Mouse (Mus musculus) forebrain, embryonic 11.5 days (tissue): Measurements from ENCODE around the gene Pomt2. TPM values are rescaled to one million over a fixed set of nuclear protein-coding genes. Genes with fewer than 3 reads are reported as not detected.
A peak's percentile ranks its signal among the peaks of the same experiment; 100 is the strongest.

Source experiments
- ATAC-seq: fragments of 200-750 bp; cut with Nextera tagmentation; replicated peaks from 2 replicates; pipeline ENCODE4 v1.8.0; 2017; ENCODE audit warnings: moderate TSS enrichment; ENCODE audit not compliant: low FRiP score
- DNase-seq: peaks from one replicate; pipeline ENCODE4 v3.0.0-alpha.2; 2017; ENCODE audit warnings: low spot score
- H3K27ac ChIP-seq: fragments of 300-500 bp; sonication (generic); 2 replicates; pipeline ENCODE4 v1.5.1; 2014; ENCODE audit warnings: low read depth, low read length
- H3K27me3 ChIP-seq: fragments of 300-500 bp; sonication (generic); 2 replicates; pipeline ENCODE4 v1.6.1; 2014; ENCODE audit warnings: mild to moderate bottlenecking, low read length, mixed read lengths; ENCODE audit not compliant: control insufficient read depth, insufficient read depth
- H3K36me3 ChIP-seq: fragments of 300-500 bp; sonication (generic); 2 replicates; pipeline ENCODE4 v1.6.1; 2014; ENCODE audit warnings: mild to moderate bottlenecking, low read length, moderate library complexity, mixed read lengths; ENCODE audit not compliant: control insufficient read depth, insufficient read depth
- H3K4me1 ChIP-seq: fragments of 300-500 bp; sonication (generic); replicated peaks from 2 replicates; pipeline ENCODE4 v1.6.1; 2014; ENCODE audit warnings: low read length, mixed read lengths; ENCODE audit not compliant: control insufficient read depth, insufficient read depth
- H3K4me2 ChIP-seq: fragments of 300-500 bp; sonication (generic); 2 replicates; pipeline ENCODE4 v1.6.1; 2014; ENCODE audit warnings: low read depth, mild to moderate bottlenecking, low read length, moderate library complexity, mixed read lengths; ENCODE audit not compliant: severe bottlenecking
- H3K4me3 ChIP-seq: fragments of 300-500 bp; sonication (generic); 2 replicates; pipeline ENCODE4 v1.5.1; 2014; ENCODE audit warnings: low read depth, low read length
- H3K9ac ChIP-seq: fragments of 300-500 bp; sonication (generic); 2 replicates; pipeline ENCODE4 v1.6.1; 2014; ENCODE audit warnings: low read length
- H3K9me3 ChIP-seq: fragments of 300-500 bp; sonication (generic); 2 replicates; pipeline ENCODE4 v1.6.1; 2016; ENCODE audit warnings: low read length, mixed read lengths; ENCODE audit not compliant: control insufficient read depth
- WGBS: fragments of 180-500 bp; shearing (Covaris S2); extraction: QIAGEN DNeasy Blood & Tissue Kit; methylation state at CpG from one replicate; pipeline ENCODE4 v1.1.7; 2014; 5-methylcytosine and 5-hydroxymethylcytosine counted together
- polyA plus RNA-seq: library from polyadenylated mRNA; unstranded; fragments of >200 nt; fragmentation: Nextera tagmentation; extraction: Ambion mirVana; gene quantifications from 2 replicates; pipeline ENCODE4 v1.2.1, GENCODE M21; 2014

Pomt2 gene
- polyA plus RNA-seq, 1 experiment from 2014 or later = 18.8 TPM

GRCm38 (mm10) chr12:87107357-87107977, 40.3 kb downstream of the Pomt2 start:
- WGBS = 19% methylated on average over 3 of the region's 3 CpGs
- no peak for ATAC-seq
- DNase-seq = no peak
- Histone ChIP-seq H3K4me3 (no peak overlapping the region), H3K27ac (no peak overlapping the region), H3K9me3 (no peaks in the 10 kb centered on the region), H3K4me2 (no peak overlapping the region), H3K27me3 (peaks cover 4% of the 10 kb centered on the region; the same call in 1 of the 2 replicates), H3K4me1 (no peaks in the 10 kb centered on the region; the same call in 1 of the 2 replicates), H3K9ac (no peak overlapping the region), H3K36me3 (no peaks in the 10 kb centered on the region)

GRCm38 (mm10) chr12:87104796-87105195, 43.0 kb downstream of the Pomt2 start:
- DNase-seq (no peak), ATAC-seq (no peak)
- H3K4me2 ChIP-seq = no peak overlapping the region
- H3K9ac ChIP-seq = no peak overlapping the region
- no peaks in the 10 kb centered on the region for H3K36me3 ChIP-seq
- no peak overlapping the region for H3K4me3 ChIP-seq
- no peaks in the 10 kb centered on the region for H3K9me3 ChIP-seq
- H3K27me3 ChIP-seq = peaks cover 17% of the 10 kb centered on the region
- 86% methylated on average over 4 of the region's 4 CpGs for WGBS
- H3K27ac ChIP-seq = no peak overlapping the region
- peaks cover 8% of the 10 kb centered on the region; the same call in 1 of the 2 replicates for H3K4me1 ChIP-seq

- H3K4me2 ChIP-seq = no peak overlapping the region
- DNase-seq (no peak), ATAC-seq (no peak)
- peaks cover 8% of the 10 kb centered on the region; the same call in 1 of the 2 replicates for H3K4me1 ChIP-seq
- H3K36me3 ChIP-seq = no peaks in the 10 kb centered on the region
- no peak overlapping the region for H3K4me3 ChIP-seq
- no peak overlapping the region for H3K9ac ChIP-seq
- H3K27ac ChIP-seq = no peak overlapping the region
- peaks cover 17% of the 10 kb centered on the region for H3K27me3 ChIP-seq
- 91% methylated on average over 4 of the region's 4 CpGs for WGBS
- no peaks in the 10 kb centered on the region for H3K9me3 ChIP-seq
Measured at GRCm38 (mm10) chr12:87103471-87103870, 44.3 kb downstream of the Pomt2 start.

GRCm38 (mm10) chr12:87102165-87102631, 45.6 kb downstream of the Pomt2 start, which contains the start of gene Ngb:
Gene Ngb, minus strand, starts transcription at chr12:87102539.
- no peak for DNase-seq
- 3% methylated on average over 31 of the region's 32 CpGs for WGBS

GRCm38 (mm10) chr12:87100331-87100730, 47.4 kb downstream of the Pomt2 start:
- peaks cover 8% of the 10 kb centered on the region; the same call in 1 of the 2 replicates for H3K4me1 ChIP-seq
- H3K4me3 ChIP-seq = no peak overlapping the region
- H3K9ac ChIP-seq = no peak overlapping the region
- 70% methylated on average over 4 of the region's 4 CpGs for WGBS
- H3K36me3 ChIP-seq = no peaks in the 10 kb centered on the region
- ATAC-seq (no peak), DNase-seq (no peak)
- no peak overlapping the region for H3K4me2 ChIP-seq
- no peaks in the 10 kb centered on the region for H3K9me3 ChIP-seq
- no peak overlapping the region for H3K27ac ChIP-seq
- peaks cover 17% of the 10 kb centered on the region for H3K27me3 ChIP-seq

More at GRCm38 (mm10) chr12:87102165-87102631, 45.6 kb downstream of the Pomt2 start, which contains the start of gene Ngb:
- H3K9me3 ChIP-seq = no peaks in the 10 kb centered on the region
- H3K4me2 ChIP-seq = peak within 1 kb of the TSS; percentile 43
- peaks cover 8% of the 10 kb centered on the region; the same call in 1 of the 2 replicates for H3K4me1 ChIP-seq
- no peak within 1 kb of the TSS for H3K27ac ChIP-seq
- no peaks in the 10 kb centered on the region for H3K36me3 ChIP-seq
- H3K9ac ChIP-seq = no peak within 1 kb of the TSS
- H3K4me3 ChIP-seq = peak within 1 kb of the TSS; percentile 14; the same call in 1 of the 2 replicates
- ATAC-seq = no peak
- peaks cover 17% of the 10 kb centered on the region for H3K27me3 ChIP-seq

- no peaks in the 10 kb centered on the region for H3K9me3 ChIP-seq
- no peak overlapping the region for H3K27ac ChIP-seq
- 86% methylated on average over 6 of the region's 6 CpGs for WGBS
- H3K4me3 ChIP-seq = no peak overlapping the region
- DNase-seq = no peak
- H3K27me3 ChIP-seq = no peaks in the 10 kb centered on the region
- H3K4me2 ChIP-seq = no peak overlapping the region
- no peak for ATAC-seq
- no peaks in the 10 kb centered on the region for H3K36me3 ChIP-seq
- no peaks in the 10 kb centered on the region for H3K4me1 ChIP-seq
- no peak overlapping the region for H3K9ac ChIP-seq
Measured at GRCm38 (mm10) chr12:87093671-87094070, 54.1 kb downstream of the Pomt2 start.

GRCm38 (mm10) chr12:87093249-87093648, 54.5 kb downstream of the Pomt2 start:
- Histone ChIP-seq H3K4me2 (no peak overlapping the region), H3K27ac (no peak overlapping the region), H3K4me1 (no peaks in the 10 kb centered on the region), H3K4me3 (no peak overlapping the region), H3K36me3 (no peaks in the 10 kb centered on the region), H3K9ac (no peak overlapping the region), H3K27me3 (no peaks in the 10 kb centered on the region), H3K9me3 (no peaks in the 10 kb centered on the region)
- 73% methylated on average over 4 of the region's 4 CpGs for WGBS
- no peak for DNase-seq
- no peak for ATAC-seq

- 95% methylated on average over 2 of the region's 2 CpGs for WGBS
- Histone ChIP-seq H3K9me3 (no peaks in the 10 kb centered on the region), H3K4me3 (no peak overlapping the region), H3K36me3 (no peaks in the 10 kb centered on the region), H3K27me3 (no peaks in the 10 kb centered on the region), H3K4me2 (no peak overlapping the region), H3K4me1 (no peaks in the 10 kb centered on the region), H3K27ac (no peak overlapping the region), H3K9ac (no peak overlapping the region)
- DNase-seq (no peak), ATAC-seq (no peak)
Measured at GRCm38 (mm10) chr12:87091916-87092315, 55.9 kb downstream of the Pomt2 start.

GRCm38 (mm10) chr12:87089701-87090100, 58.1 kb downstream of the Pomt2 start:
- ATAC-seq = no peak
- H3K9ac ChIP-seq = no peak overlapping the region
- no peaks in the 10 kb centered on the region for H3K9me3 ChIP-seq
- no peak overlapping the region for H3K27ac ChIP-seq
- no peaks in the 10 kb centered on the region for H3K36me3 ChIP-seq
- H3K27me3 ChIP-seq = no peaks in the 10 kb centered on the region
- no peak overlapping the region for H3K4me2 ChIP-seq
- no peaks in the 10 kb centered on the region for H3K4me1 ChIP-seq
- DNase-seq = no peak
- 62% methylated on average over 2 of the region's 2 CpGs for WGBS
- no peak overlapping the region for H3K4me3 ChIP-seq
